Mouse (Mus musculus): Measurements from ENCODE around the gene Cradd.

GRCm38 (mm10) chr10:95302211-95303163 lies 21.4 kb downstream of the Cradd start:
- no peak for TF ChIP-seq BHLHE40 (IDR thresholded peaks at IDR 0.05; ENCODE audit: borderline replicate concordance, low read depth, low read length)
- TF ChIP-seq POLR2A (IDR thresholded peaks at IDR 0.05; ENCODE audit: control insufficient read depth in 1 of 2, insufficient read depth in 1 of 2, low read depth in 1 of 2, low read length in 2 of 2, poor library complexity in 1 of 2) = no peak
